Mouse (Mus musculus): ENCODE results near the gene Olfr1394.
"Not testable (repeated sequence)": the region's sequence is repeated elsewhere in the genome, so short reads cannot be mapped to it uniquely, and the experiment has no call there.

Olfr1394 gene

GRCm38 (mm10) chr11:49154077-49154476 lies at the start of gene Olfr1394:
TSS of gene Olfr1394 (plus strand) at chr11:49154377.
- no peak for DNase-seq

GRCm38 (mm10) chr11:49105752-49106151 lies 48.4 kb upstream of the Olfr1394 start:
- no peak for DNase-seq

GRCm38 (mm10) chr11:49107650-49108537 lies 46.3 kb upstream of the Olfr1394 start:
- no peak for DNase-seq

- DNase-seq, result no peak
These were observed 45.3 kb upstream of the Olfr1394 start for GRCm38 (mm10) chr11:49108833-49109232.

GRCm38 (mm10) chr11:49111000-49111399 lies 43.2 kb upstream of the Olfr1394 start:
- DNase-seq, result no peak

- DNase-seq, result peak; percentile 51
These were observed 41.5 kb upstream of the Olfr1394 start for GRCm38 (mm10) chr11:49112624-49113219.

GRCm38 (mm10) chr11:49114158-49114557 lies 40.0 kb upstream of the Olfr1394 start:
- DNase-seq, result no peak

- no peak for DNase-seq
These were observed 39.4 kb upstream of the Olfr1394 start, which contains the start of gene Olfr1396 for GRCm38 (mm10) chr11:49114774-49115173. TSS of gene Olfr1396 (minus strand) at chr11:49114874.

GRCm38 (mm10) chr11:49119635-49120034 lies 34.5 kb upstream of the Olfr1394 start:
- DNase-seq, result no peak

- DNase-seq, result no peak
These were observed 30.0 kb upstream of the Olfr1394 start for GRCm38 (mm10) chr11:49124169-49124568.

GRCm38 (mm10) chr11:49141974-49142373 lies 12.2 kb upstream of the Olfr1394 start, which contains the start of gene Olfr1395:
TSS of gene Olfr1395 (plus strand) at chr11:49142274.
- no peak for DNase-seq

GRCm38 (mm10) chr11:49156821-49157814 lies 2.9 kb downstream of the Olfr1394 start:
- DNase-seq, result no peak

- no peak for DNase-seq
These were observed 14.8 kb downstream of the Olfr1394 start for GRCm38 (mm10) chr11:49168839-49169611.

GRCm38 (mm10) chr11:49170576-49170975 lies 16.4 kb downstream of the Olfr1394 start:
- DNase-seq, result no peak

GRCm38 (mm10) chr11:49175345-49175744 lies 21.2 kb downstream of the Olfr1394 start:
- no peak for DNase-seq

- DNase-seq, result not testable (repeated sequence)
These were observed 22.0 kb downstream of the Olfr1394 start for GRCm38 (mm10) chr11:49176047-49176779.

GRCm38 (mm10) chr11:49183172-49183571 lies 29.0 kb downstream of the Olfr1394 start:
- DNase-seq, result no peak

GRCm38 (mm10) chr11:49186452-49186851 lies 32.3 kb downstream of the Olfr1394 start:
- DNase-seq, result no peak

GRCm38 (mm10) chr11:49186955-49187488 lies 32.8 kb downstream of the Olfr1394 start, which contains the start of gene Btnl9:
TSS of gene Btnl9 (minus strand) at chr11:49187159.
- no peak for DNase-seq

GRCm38 (mm10) chr11:49187701-49188100 lies 33.5 kb downstream of the Olfr1394 start:
- no peak for DNase-seq

GRCm38 (mm10) chr11:49189737-49190136 lies 35.6 kb downstream of the Olfr1394 start:
- peak; percentile 27 for DNase-seq

Measured in layer of hippocampus, adult 9-11 months (tissue).